8 mouse cellular contexts compared by ENCODE assay signal in genomic region chr6:47748306-47748705, GRCm38 (mm10).
DNase-seq lines count a peak whose midpoint lies in the region; ATAC-seq and TF ChIP-seq lines count a peak whose summit lies in the region.
"Not testable (repeated sequence)": the region's sequence is repeated elsewhere in the genome, so short reads cannot be mapped to it uniquely, and the experiment has no call there.

No protein-coding gene starts in this region.

- not testable (repeated sequence) for H3K4me1 ChIP-seq in embryonic facial prominence, embryonic 13.5 days; intestine, embryonic 15.5 days (replicated peaks); lung, adult 2 months (ENCODE audit: control insufficient read depth, insufficient read depth, low read length); olfactory bulb, adult 2 months (ENCODE audit: control insufficient read depth, insufficient read depth, low read length); thymus, adult 2 months (replicated peaks; ENCODE audit: control insufficient read depth, insufficient read depth, low read length)

- not testable (repeated sequence) for H3K27ac ChIP-seq in embryonic facial prominence, embryonic 13.5 days; intestine, embryonic 15.5 days; olfactory bulb, adult 2 months (ENCODE audit: insufficient read depth, low read depth, low read length); thymus, adult 2 months (ENCODE audit: control insufficient read depth, insufficient read depth, low read length)

- not testable (repeated sequence) for H3K27me3 ChIP-seq in embryonic facial prominence, embryonic 13.5 days; intestine, embryonic 15.5 days (replicated peaks); thymus, adult 2 months (ENCODE audit: control insufficient read depth, insufficient read depth, low read length)

- TF ChIP-seq CTCF in lung, adult 2 months (IDR thresholded peaks at IDR 0.05; ENCODE audit: insufficient read depth, low read length); olfactory bulb, adult 2 months (IDR thresholded peaks at IDR 0.05; ENCODE audit: insufficient read depth, low read depth, low read length); thymus, adult 2 months (IDR thresholded peaks at IDR 0.05; ENCODE audit: borderline replicate concordance, control insufficient read depth, extremely low read depth, insufficient read depth, low read length, poor library complexity): not testable (repeated sequence)

- H3K9ac ChIP-seq in embryonic facial prominence, embryonic 13.5 days; intestine, embryonic 15.5 days: not testable (repeated sequence)

- 13% methylated on average over 15 of the region's 25 CpGs for WGBS in embryonic facial prominence, embryonic 13.5 days
- 12% methylated on average over 15 of the region's 25 CpGs for WGBS in intestine, embryonic 15.5 days
- WGBS in lung, adult 2 months = 5% methylated on average over 15 of the region's 25 CpGs
- 7% methylated on average over 14 of the region's 25 CpGs for WGBS in olfactory bulb, adult 2 months
- WGBS in thymus, adult 2 months = 4% methylated on average over 15 of the region's 25 CpGs

- H3K4me3 ChIP-seq in embryonic facial prominence, embryonic 13.5 days = peak overlapping the region; percentile 35
- peak overlapping the region; percentile 26 for H3K4me3 ChIP-seq in intestine, embryonic 15.5 days (replicated peaks)
- H3K4me3 ChIP-seq in lung, adult 2 months (replicated peaks; ENCODE audit: extremely low read depth, low read depth, low read length) = peak overlapping the region; percentile 0
- H3K4me3 ChIP-seq in olfactory bulb, adult 2 months (ENCODE audit: insufficient read depth, low read depth, low read length) = peak overlapping the region; percentile 18
- H3K4me3 ChIP-seq in thymus, adult 2 months (ENCODE audit: control insufficient read depth, insufficient read depth, low read length) = not testable (repeated sequence)

- not testable (repeated sequence) for TF ChIP-seq POLR2A in lung, adult 2 months (IDR thresholded peaks at IDR 0.05; ENCODE audit: borderline replicate concordance, extremely low read depth, low read depth, low read length); olfactory bulb, adult 2 months (IDR thresholded peaks at IDR 0.05; ENCODE audit: insufficient read depth, low read depth, low read length); thymus, adult 2 months (IDR thresholded peaks at IDR 0.05; ENCODE audit: control insufficient read depth, extremely low read depth, insufficient read depth, low read length, poor library complexity)

- H3K4me2 ChIP-seq in embryonic facial prominence, embryonic 13.5 days = peak overlapping the region; percentile 50
- peak overlapping the region; percentile 52 for H3K4me2 ChIP-seq in intestine, embryonic 15.5 days (replicated peaks)

- not testable (repeated sequence) for H3K9me3 ChIP-seq in embryonic facial prominence, embryonic 13.5 days; intestine, embryonic 15.5 days

- not testable (repeated sequence) for ATAC-seq in embryonic facial prominence, embryonic 13.5 days (ENCODE audit: insufficient number of reproducible peaks, insufficient read depth, low FRiP score, low TSS enrichment, low read depth); intestine, embryonic 15.5 days

- DNase-seq in adrenal gland, adult (ENCODE audit: inconsistent age in 2 of 2, low spot score in 1 of 2) = peak; percentile 92 to 99
- DNase-seq in heart, adult 18-20 months = peak; percentile 90 to 96
- peak; percentile 98 to 99 for DNase-seq in layer of hippocampus, postnatal 25 days (ENCODE audit: extremely low spot score in 1 of 2, low spot score in 1 of 2)
- peak; percentile 91 for DNase-seq in lung, adult 2 months
- DNase-seq in thymus, adult 2 months = peak; percentile 92

- not testable (repeated sequence) for H3K36me3 ChIP-seq in embryonic facial prominence, embryonic 13.5 days; intestine, embryonic 15.5 days; thymus, adult 2 months (ENCODE audit: control insufficient read depth, insufficient read depth, low read length)
